Mouse (Mus musculus): Measurements from ENCODE around the gene Resf1. TPM values are rescaled to one million over a fixed set of nuclear protein-coding genes. Genes with fewer than 3 reads are reported as not detected.
A peak's percentile ranks its signal among the peaks of the same experiment; 100 is the strongest.
"Not testable (repeated sequence)": the region's sequence is repeated elsewhere in the genome, so short reads cannot be mapped to it uniquely, and the experiment has no call there.

Gene Resf1
- 113 and 155 TPM in 2 replicates for total RNA-seq (2015; ENCODE audit: low replicate concordance)
- 109 and 117 TPM in 2 replicates for total RNA-seq (2017; ENCODE audit: low replicate concordance)

- ATAC-seq (replicated peaks; ENCODE audit: low FRiP score, poor library complexity, severe bottlenecking) = peak; percentile 90
These were observed at the start of gene Resf1 for GRCm38 (mm10) chr6:149308956-149309932. TSS of gene Resf1 (plus strand) at chr6:149309414.

DNA sequence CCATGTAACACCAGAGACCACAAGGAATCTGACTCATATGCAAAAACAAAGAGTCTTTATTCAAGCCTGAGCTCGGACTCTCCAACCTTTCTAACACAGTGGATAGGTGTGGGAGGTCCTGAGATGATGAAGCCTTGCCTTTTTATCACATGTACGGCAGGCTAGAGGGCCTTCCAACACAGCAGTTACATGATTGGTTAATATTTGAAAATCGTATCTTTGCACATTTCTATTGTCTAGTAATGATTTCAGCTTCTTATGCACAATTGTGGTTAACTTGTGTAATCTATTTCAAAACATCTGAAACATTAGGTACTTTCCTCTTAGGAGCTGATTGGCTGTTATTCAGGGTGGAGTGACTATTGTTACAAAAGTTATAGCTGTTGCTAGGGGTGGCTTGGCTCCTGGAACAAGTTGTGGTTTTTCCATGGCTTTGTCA, 48.4 kb upstream of the Resf1 start:
- no peak for ATAC-seq (replicated peaks; ENCODE audit: low FRiP score, poor library complexity, severe bottlenecking)

- no peak for ATAC-seq (replicated peaks; ENCODE audit: low FRiP score, poor library complexity, severe bottlenecking)
These were observed 41.3 kb upstream of the Resf1 start for GRCm38 (mm10) chr6:149267951-149268350.

- peak; percentile 97 for ATAC-seq (replicated peaks; ENCODE audit: low FRiP score, poor library complexity, severe bottlenecking)
These were observed 30.9 kb upstream of the Resf1 start for GRCm38 (mm10) chr6:149278248-149278731.

GRCm38 (mm10) chr6:149278866-149279265, 30.3 kb upstream of the Resf1 start:
- peak; percentile 53 for ATAC-seq (replicated peaks; ENCODE audit: low FRiP score, poor library complexity, severe bottlenecking)

GRCm38 (mm10) chr6:149280511-149280910, 28.7 kb upstream of the Resf1 start:
- ATAC-seq (replicated peaks; ENCODE audit: low FRiP score, poor library complexity, severe bottlenecking) = no peak

DNA sequence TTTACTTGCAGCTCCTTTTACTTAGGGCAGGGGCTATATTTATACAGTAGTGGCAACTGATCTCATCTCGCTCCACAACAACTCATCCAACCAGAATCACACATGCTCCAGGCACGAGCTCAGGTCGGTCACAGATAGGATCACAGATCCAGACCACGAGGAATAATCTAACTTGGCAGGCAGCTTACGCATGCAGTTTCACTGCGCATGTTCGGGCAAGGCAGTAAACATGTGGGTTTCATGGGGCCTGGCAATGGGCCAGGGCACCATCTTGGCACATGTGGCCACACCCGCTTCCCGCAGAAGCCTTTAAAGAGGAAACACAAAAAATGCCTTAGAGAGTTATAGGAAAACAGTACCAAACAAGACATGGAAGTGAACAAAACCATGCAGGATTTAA, 21.0 kb upstream of the Resf1 start:
- not testable (repeated sequence) for ATAC-seq (replicated peaks; ENCODE audit: low FRiP score, poor library complexity, severe bottlenecking)

DNA sequence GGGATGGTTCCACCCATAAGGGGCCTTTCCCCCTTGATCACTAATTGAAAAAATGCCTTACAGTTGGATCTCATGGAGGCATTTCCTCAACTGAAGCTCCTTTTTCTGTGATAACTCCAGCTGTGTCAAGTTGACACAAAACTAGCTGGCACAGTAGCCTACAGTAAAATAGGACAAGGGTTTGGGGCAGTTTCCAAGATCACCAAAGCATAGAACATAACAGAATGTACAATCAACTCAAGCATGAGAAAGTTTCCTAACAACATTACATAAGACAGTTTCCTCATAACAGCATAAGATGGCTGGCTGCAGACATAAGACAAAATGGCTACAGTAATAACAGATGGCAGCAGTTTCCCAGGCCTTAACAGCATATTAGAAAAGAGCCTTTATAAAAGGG, 6.0 kb upstream of the Resf1 start:
- ATAC-seq (replicated peaks; ENCODE audit: low FRiP score, poor library complexity, severe bottlenecking) = not testable (repeated sequence)

DNA sequence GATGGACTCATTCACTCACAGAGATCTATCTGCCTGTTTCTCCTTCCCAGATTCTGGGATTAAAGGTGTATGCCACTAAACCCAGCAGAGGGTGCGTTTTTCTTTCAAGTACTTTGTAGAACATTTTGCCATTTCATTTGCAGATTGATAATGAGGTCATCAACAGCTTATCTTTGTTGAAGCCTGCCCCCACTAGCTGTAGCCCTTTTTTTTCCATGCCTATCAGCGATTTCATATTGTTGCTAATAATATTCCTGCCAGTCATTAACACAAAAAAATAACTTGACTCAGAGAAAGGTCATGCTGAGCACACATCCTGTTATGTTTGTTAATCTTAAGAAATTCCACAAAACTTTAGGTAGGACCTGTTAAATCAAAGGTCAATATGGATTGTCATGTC, 2.1 kb upstream of the Resf1 start:
- no peak for ATAC-seq (replicated peaks; ENCODE audit: low FRiP score, poor library complexity, severe bottlenecking)

- no peak for ATAC-seq (replicated peaks; ENCODE audit: low FRiP score, poor library complexity, severe bottlenecking)
These were observed 1.4 kb upstream of the Resf1 start for GRCm38 (mm10) chr6:149307801-149308200.

DNA sequence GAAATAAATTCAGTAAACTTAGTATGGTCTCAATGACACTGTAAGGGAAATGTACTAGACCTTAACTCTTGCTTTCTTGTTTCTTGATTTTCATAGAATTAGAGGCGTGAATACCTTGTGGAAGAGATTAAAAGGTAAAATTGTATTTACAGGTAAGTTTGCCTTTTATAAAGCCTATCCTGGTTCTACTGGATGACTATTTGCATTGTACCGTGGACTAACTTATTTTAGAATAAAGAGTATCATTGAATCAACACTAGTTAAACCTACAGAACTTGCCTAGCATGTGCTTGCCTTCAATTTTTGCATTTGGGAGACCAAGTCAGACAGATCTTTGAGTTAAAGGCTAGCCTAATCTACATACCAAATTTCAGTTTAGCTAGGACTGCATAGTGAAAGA, 1.0 kb downstream of the Resf1 start:
- no peak for ATAC-seq (replicated peaks; ENCODE audit: low FRiP score, poor library complexity, severe bottlenecking)

- ATAC-seq (replicated peaks; ENCODE audit: low FRiP score, poor library complexity, severe bottlenecking) = peak; percentile 67
These were observed 1.8 kb downstream of the Resf1 start for GRCm38 (mm10) chr6:149311044-149311443.

GRCm38 (mm10) chr6:149311778-149312177, 2.6 kb downstream of the Resf1 start:
- no peak for ATAC-seq (replicated peaks; ENCODE audit: low FRiP score, poor library complexity, severe bottlenecking)

DNA sequence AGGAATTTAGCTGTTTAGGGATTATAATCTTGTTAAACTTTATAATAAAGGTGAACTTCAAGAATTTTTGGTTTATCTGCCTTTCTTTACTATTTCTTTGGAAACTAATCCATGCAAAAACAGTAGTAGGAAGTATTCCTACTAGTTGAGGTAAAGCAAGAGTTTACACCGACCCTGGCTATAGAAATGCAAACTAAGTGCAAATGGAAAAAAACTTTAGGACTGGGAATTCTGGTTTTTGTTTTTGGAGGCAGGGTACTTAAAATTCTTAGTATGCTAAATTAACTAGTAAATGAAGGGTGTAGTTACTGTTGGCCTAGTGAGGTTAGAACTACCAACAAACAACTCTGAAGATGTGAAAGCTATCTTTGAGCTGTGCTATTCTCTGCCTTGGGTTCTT, 3.0 kb downstream of the Resf1 start:
- no peak for ATAC-seq (replicated peaks; ENCODE audit: low FRiP score, poor library complexity, severe bottlenecking)

- no peak for ATAC-seq (replicated peaks; ENCODE audit: low FRiP score, poor library complexity, severe bottlenecking)
These were observed 5.7 kb downstream of the Resf1 start for GRCm38 (mm10) chr6:149314918-149315317.

GRCm38 (mm10) chr6:149323523-149324241, 14.5 kb downstream of the Resf1 start:
- ATAC-seq (replicated peaks; ENCODE audit: low FRiP score, poor library complexity, severe bottlenecking) = no peak

GRCm38 (mm10) chr6:149324242-149324633, 15.0 kb downstream of the Resf1 start:
- ATAC-seq (replicated peaks; ENCODE audit: low FRiP score, poor library complexity, severe bottlenecking) = no peak

DNA sequence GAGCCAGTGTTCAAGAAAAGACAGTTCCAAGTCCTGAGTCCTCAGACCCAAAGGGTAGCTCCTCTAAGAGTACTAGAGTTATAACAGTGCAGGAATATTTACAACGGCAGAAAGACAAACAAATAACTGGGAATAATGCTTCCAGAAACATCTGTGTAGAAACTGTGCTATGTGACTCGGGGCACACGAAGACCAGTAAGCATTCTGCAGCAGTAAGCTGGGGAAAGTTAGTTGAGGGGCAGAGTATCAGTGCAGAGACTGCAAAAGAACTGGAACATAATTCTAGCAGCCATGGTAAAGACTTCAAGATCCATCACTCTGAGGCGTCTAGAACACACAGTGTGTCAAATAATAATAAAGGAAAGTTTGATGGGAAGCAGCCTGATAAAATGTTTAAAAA, 19.9 kb downstream of the Resf1 start:
- ATAC-seq (replicated peaks; ENCODE audit: low FRiP score, poor library complexity, severe bottlenecking) = no peak

DNA sequence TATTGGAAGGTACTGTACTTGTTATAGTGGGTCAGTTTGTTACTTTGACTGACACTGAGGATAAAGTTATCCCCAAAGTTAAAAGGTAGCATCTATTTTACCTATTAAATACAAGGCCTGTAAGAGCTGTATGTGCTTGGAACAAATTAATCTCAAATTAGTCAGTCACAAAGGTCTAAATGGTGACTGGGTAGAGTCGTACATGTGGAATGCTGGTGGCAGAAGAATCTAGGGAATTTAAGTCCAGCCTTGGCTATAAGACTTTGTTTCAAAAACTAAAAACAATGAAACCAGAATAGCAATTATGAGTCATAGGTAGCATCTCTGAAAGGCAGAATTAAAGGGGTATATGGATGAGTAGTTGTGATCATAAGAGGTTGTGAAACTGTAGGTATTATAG, 21.1 kb downstream of the Resf1 start:
- ATAC-seq (replicated peaks; ENCODE audit: low FRiP score, poor library complexity, severe bottlenecking) = no peak

- no peak for ATAC-seq (replicated peaks; ENCODE audit: low FRiP score, poor library complexity, severe bottlenecking)
These were observed 23.8 kb downstream of the Resf1 start for GRCm38 (mm10) chr6:149333036-149333435.

DNA sequence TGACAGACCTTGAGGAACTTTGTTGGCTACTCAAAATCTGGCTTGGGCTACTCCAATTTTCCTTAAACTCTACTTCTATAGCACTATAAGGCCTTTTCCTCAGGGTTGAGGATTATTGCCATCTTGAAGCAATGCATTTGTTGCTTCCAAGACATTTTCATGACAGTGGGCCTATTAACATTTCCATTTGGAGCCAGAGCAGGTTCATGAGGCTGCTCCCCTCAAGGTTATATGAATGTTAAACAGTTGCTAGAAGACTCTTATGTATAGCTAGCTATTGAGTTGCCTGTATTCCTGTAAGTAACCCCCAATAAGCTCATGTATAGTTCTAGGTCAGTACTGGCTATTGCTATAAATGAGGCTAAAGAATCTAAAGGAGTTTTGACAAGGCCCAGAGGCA, 28.8 kb downstream of the Resf1 start:
- ATAC-seq (replicated peaks; ENCODE audit: low FRiP score, poor library complexity, severe bottlenecking) = no peak
